Mouse (Mus musculus) Muller cell, postnatal 12 days (primary cell): ENCODE results near the gene Rfc5.
"Not testable (repeated sequence)": the region's sequence is repeated elsewhere in the genome, so short reads cannot be mapped to it uniquely, and the experiment has no call there.

ENCODE experiments used
- DNase-seq: peaks from one replicate; pipeline ENCODE4 v3.0.0-alpha.2; 2015; ENCODE audit errors: inconsistent ontology term

Gene Rfc5

GRCm38 (mm10) chr5:117388877-117389276 is at the start of gene Rfc5:
Gene Rfc5 (minus strand): TSS chr5:117389047.
- DNase-seq = peak; percentile 97

- not testable (repeated sequence) for DNase-seq
These were observed 44.7 kb upstream of the Rfc5 start for GRCm38 (mm10) chr5:117433501-117433900.

DNA sequence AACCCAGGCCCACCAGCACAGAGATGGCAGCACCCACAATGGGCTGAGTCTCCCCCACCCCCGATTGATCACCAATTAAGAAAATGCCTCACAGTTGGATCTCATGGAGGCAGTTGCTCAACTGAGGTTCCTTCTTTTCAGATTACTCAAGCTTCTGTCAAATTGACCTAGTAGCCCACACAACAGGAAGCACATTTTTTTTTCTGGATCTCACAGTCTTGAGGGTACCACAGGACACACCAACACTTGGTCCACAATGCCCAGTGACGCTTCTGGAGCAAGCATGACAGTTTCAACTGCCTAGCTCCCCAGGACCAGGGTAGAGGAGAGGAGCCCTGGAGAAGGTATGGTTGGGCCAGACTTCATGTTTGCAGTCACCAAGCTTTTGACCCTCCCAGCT is 28.6 kb upstream of the Rfc5 start:
- no peak for DNase-seq

DNA sequence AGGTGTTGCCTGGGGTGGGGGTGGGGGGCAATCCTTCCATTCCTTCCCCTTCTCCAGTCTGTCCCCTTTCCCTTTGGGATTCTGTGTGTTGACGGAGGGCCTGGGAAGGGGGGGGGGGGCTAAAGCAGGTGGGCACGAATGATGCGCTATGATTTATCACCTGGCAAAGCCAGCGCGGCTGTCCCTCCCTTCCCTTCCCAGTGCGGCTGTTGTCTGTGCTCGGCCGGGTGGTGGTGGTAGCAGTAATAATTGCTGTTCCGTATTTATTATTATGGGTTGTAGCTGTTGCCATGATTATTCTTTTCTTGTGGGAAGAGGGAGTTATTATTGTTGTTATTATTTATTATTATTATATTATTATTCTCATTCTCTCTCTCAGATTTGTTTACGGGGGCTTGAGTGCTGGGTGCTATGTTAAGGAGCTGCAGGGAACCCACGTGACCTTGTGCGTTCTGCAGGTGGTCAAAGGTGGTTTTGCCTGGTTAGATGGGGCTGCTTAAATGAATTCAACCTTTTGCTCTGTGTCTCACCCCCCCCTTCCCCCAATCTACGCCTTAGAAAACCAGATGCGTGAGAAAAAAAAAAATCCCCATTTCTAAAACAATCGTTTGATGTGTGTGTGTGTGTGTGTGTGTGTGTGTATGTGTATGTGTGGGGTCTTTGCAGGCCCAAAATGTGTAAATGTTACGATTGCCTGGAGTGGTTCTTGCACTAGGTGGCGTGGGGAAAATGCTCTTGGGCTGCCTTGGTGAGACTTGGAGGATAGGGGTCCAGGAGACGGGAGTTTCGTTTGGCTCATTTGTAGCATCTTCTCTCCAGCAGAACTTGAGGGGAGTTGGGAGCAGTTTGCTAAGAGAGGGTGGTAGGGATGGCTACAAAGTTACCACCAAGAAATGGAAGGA is 26.4 kb upstream of the Rfc5 start:
- DNase-seq = no peak

- no peak for DNase-seq
These were observed 25.8 kb upstream of the Rfc5 start for GRCm38 (mm10) chr5:117414611-117415010.

DNA sequence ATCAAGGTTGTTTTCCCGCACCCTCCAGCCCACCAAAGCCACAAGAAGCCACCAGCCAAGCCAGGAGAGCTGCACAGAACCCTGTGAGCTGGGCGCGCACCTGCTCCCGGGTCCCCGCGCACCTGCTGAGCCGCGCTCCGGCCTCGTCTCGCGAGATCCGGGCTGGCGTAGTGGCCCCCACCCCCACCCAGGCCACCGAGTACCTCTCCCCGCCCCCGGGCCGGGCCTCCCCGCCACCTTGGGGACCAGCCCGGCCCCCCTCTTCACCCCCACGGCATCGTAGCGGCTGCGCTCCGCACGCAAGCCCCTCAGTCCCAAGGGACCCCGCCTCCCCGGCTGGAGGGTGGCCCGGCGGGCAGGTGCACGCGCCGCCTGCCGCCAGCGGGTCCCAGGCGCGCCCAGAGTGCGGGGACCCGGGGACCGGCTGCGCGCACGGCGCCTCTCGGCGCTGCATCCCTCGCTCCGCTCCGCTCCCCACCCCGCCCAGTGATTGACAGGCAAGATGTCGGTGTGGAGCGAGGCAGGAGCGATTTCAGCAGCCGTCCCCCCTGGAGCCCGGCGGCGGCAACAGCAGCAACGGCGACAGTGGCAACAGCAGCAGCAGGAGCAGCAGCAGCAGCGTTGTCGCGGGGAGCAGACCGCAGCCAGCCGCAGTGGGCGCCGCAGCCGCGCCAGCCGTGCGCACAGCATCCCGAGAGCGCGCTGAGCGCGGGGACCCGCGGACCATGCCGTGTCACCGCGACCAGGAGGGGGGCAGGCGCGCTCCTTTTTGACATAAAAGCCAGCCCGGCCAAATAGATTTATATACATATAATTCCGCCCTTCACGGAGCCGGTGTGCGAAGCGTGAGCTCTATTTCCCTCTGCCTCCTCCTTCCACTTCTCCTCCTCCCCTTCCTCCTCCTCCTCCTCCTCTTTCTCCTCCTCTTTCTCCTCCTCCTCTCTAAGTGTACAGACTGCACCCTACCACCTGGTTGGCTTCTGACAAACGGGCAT is 25.0 kb upstream of the Rfc5 start, which contains the start of gene Ksr2:
Gene Ksr2, plus strand, starts transcription at position 494 of the 995 bp plus-strand sequence.
- peak; percentile 64 for DNase-seq

DNA sequence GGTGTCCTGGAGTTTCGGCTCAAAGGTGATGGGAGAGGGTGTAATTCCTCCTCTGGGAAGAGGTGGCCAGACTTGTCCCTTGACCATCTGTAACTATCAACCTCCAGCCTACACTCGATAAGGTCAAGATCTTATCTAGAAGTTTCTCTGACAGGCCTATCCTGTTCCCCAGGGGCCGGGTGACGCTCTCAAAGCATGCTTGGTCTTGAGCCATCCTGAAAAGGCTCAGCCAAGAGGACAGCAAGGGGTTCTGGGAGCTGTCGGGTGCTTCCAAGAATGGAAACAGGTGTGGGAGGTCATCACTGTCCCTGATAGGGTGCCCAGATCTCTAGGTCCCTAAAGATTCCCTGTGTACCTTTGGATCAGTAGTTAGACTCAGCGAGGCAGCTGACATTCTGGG is 20.5 kb upstream of the Rfc5 start:
- no peak for DNase-seq

- no peak for DNase-seq
These were observed 19.4 kb upstream of the Rfc5 start for GRCm38 (mm10) chr5:117408216-117408615.

GRCm38 (mm10) chr5:117404671-117405070 is 15.8 kb upstream of the Rfc5 start:
- not testable (repeated sequence) for DNase-seq

GRCm38 (mm10) chr5:117403609-117404008 is 14.8 kb upstream of the Rfc5 start:
- no peak for DNase-seq

DNA sequence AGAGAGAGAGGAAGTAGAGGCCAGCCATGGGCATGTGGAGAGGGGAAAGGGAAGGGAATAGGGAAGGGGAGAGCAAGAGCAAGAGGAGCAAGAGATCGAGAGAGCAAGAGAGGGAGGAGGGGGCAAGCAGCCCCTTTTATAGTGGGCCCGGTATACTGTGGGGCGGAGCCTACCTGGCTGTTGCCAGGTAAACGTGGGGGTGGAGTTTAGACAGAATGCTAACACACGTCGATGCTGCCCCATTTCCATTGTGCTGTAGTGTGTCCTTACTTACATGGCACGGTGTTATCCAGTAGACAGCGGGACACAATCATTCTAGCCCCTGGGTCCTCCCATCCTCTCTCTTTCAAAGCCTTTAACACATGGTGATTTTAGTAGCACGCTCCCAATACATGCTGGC is 10.4 kb upstream of the Rfc5 start:
- DNase-seq = no peak

- no peak for DNase-seq
These were observed 9.2 kb upstream of the Rfc5 start for GRCm38 (mm10) chr5:117398007-117398550.

GRCm38 (mm10) chr5:117397371-117397770 is 8.5 kb upstream of the Rfc5 start:
- DNase-seq = no peak

GRCm38 (mm10) chr5:117396596-117397014 is 7.8 kb upstream of the Rfc5 start:
- no peak for DNase-seq

DNA sequence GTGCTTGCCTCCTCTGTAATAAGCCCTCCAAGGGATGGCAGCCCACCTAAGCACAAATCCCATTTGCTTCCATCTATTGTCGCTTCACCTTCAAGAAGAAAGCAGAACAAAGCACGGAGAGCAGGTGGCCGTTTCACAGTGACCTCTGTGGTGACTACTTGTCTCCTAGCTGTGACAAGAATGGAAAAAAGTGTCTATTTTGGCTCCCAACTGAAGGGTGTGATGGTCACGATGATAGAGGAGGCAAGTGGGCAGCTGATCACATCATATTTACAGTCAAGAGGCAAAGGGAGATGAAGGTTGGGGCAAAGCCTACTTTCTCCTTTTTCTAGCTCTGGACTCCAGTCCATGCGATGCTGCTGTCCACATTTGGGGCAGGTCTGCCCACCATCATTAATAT is 7.0 kb upstream of the Rfc5 start:
- DNase-seq = no peak

DNA sequence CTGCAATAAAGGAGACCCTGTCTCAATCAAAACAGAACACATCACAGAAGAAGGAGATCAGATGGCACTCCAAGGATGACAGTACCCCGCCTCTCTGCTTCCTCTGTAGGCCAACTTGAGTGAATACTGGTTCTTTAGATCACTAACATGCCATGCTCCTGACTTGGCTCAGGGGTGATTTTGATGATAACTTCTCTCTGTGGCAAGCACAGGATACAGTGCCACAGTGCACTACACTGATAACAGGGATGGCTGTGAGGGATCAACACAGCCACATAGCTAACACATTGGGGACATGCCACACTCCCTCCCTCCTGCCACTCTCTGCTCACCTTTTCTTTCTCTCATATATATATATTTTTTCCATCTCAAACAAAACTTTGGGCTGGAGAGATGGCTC is 2.0 kb upstream of the Rfc5 start:
- no peak for DNase-seq

DNA sequence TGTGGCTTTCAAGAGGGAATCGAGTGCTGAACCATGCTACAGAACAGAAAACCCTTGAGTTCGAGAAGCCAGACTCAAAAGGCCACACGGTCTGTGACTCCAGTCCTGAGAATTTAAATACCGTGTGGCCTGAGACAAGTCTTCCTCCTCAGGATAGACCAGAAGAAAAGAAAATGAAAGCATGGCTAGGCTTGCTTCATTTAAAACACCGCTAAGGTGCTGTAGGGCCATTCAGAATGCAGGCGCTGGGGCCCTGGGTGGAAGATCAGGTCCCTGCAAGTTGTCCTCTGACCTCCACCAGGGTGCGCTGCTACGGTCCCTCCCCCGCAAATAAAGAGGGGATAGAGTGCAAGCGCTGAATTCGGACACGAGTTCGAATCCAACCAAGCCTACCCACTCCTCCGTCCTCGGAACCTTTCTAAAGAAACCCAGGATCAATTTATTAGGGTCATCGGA is 523 bp downstream of the Rfc5 start:
- peak; percentile 68 for DNase-seq

DNA sequence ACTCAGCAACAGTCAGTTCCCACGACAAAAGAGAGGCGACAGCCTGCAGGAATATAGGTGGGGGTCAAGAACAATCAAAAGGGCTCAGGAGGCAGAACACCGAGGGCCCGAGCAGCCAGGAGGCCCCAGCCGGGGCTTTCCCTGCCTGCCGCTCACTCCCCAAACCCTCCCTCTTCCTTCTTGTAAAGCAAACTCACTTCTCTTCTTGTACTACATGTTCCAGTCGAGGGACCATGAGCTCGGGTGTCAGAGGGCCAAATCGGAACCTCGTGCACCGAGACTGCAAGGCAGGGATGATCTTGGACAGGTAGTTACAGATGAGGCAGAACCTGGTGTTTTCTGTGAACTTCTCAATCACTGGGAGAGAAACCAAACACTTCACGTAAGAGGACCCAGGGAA is 5.6 kb downstream of the Rfc5 start:
- no peak for DNase-seq

DNA sequence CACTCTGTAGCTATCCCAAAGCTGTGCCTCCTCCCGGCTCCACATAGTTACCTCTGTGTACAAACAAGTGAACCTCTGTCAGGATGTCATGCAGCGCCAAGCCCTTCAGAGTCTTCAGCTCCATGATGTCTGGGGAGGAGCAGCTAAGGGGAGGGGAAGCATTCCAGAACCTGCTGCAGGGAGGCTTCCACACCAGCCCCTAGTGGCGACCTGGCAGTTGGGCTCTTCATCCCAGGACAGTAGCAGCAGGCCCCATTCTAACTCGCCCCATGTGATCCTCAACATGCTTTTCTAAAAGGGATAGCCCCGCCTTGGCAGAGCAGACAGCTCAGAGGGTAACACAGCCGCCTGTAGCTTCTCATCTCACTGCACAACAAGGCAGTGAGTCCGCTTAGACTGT is 7.1 kb downstream of the Rfc5 start:
- no peak for DNase-seq

- DNase-seq = no peak
These were observed 8.6 kb downstream of the Rfc5 start for GRCm38 (mm10) chr5:117380199-117380598.

- not testable (repeated sequence) for DNase-seq
These were observed 11.1 kb downstream of the Rfc5 start for GRCm38 (mm10) chr5:117377731-117378130.

DNA sequence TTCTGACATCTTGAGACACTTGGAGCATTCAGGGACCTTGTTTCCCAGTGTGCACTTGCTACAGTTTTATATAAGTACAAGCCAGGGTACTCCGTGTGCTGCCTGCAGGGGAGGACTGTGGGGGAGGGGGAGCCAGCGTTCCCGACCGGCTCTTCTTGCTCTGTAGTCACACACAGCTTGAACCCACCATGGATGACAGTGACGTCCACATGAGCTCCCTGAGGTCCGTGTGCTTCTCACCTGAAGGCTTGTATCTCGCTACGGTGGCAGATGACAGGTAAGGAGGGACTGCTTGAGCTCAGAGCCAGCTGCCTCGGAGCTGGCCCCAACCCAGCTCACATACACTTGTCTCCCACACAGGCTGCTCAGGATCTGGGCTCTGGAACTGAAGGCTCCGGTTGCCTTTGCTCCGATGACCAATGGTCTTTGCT is 12.5 kb downstream of the Rfc5 start:
- no peak for DNase-seq
